Mouse (Mus musculus): ENCODE measurements at regions not wholly inside any gene's neighbourhood (a gene's known extent, or its start where the extent isn't known, plus 50 kb on each side); places are given as distances from the start of the nearest gene placed in this dataset.
"Not testable (repeated sequence)": the region's sequence is repeated elsewhere in the genome, so short reads cannot be mapped to it uniquely, and the experiment has no call there.

DNA sequence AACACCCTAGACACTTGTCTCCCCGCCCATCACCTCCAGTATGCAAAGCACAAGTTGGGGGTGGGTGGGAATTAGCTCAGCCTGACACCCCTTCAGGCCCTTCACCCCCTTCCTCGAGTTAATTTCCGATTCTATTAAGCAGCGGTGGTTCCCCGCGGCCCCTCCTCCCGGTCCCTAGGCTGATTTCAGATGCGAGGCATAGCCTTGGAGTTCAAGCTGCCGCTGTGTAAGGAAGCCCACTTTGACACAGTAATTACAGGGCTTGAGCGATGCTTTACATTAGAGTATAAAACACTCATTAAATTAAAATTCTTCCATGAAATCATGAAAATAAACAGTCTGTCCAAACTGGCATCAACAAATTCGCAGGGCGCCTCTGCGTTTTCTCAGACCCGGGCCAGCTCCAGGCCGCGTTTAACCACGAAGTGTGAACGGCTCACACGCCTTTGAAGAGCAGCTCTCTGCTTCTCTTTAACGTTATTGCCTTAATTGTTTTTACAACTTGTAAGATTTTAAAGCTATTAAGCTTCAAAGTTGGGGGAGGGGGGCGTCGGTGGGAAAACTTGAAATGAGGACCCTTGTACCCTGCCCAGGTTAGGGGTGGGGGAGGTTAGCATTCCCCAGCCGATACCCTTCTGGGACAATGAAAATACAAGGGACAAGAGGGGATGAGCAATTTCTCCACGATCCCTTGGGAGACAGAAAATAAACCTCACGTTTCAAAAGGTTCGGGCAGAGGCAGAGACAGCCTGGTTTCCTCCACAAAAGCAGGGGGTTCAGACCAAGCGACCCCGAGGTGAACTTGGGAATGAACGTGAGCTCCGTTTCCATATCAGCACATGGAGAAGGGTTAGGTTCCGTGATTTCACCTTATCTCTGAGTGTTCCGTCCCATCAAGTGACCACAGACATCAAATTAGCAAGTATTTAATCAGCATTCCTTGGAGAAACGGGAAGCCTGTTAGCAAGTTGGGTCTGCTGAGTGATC is 114.4 kb downstream of the Dicer1 start:
- Histone ChIP-seq H3K27ac (no peak overlapping the region), H3K4me3 (no peak overlapping the region), H3K27me3 (replicated peaks) (no peaks in the 10 kb centered on the region; the same call in 1 of the 2 replicates), H3K4me2 (replicated peaks) (peak overlapping the region; percentile 44), H3K9me3 (no peaks in the 10 kb centered on the region), H3K36me3 (no peaks in the 10 kb centered on the region), H3K4me1 (peaks cover 13% of the 10 kb centered on the region), H3K9ac (0 out of 2 replicates have a peak overlapping the region, but pooled peaks have one; percentile 21)
- 7% methylated on average over 33 of the region's 33 CpGs for WGBS
- peak; percentile 65 for ATAC-seq (ENCODE audit: low FRiP score, low read depth)

DNA sequence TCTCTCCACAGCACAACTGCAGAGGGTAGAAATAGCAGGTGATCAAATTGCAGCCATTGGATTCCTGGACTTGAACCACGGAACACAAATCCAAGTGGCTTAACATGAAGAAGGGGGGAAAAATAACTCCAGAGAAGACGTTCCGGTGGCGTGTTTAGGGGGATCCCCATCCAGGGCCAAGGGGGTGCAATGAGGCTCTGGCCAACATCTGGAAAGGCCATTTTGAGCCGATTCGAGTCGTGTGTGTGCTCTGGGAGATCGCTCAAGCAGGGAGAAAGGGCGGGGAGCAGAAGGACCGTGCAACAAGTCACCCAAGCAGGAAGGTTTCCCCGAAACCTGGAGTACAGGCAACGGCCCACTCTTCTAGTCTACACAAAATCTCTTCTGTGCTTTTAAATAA is 115.3 kb downstream of the Dicer1 start:
- Histone ChIP-seq H3K36me3 (no peaks in the 10 kb centered on the region), H3K27ac (no peak overlapping the region), H3K27me3 (replicated peaks) (no peaks in the 10 kb centered on the region; the same call in 1 of the 2 replicates), H3K4me1 (peaks cover 13% of the 10 kb centered on the region), H3K9me3 (no peaks in the 10 kb centered on the region), H3K4me3 (no peak overlapping the region), H3K4me2 (replicated peaks) (no peak overlapping the region), H3K9ac (no peak overlapping the region)
- WGBS, result 49% methylated on average over 12 of the region's 12 CpGs
- ATAC-seq (ENCODE audit: low FRiP score, low read depth), result no peak

DNA sequence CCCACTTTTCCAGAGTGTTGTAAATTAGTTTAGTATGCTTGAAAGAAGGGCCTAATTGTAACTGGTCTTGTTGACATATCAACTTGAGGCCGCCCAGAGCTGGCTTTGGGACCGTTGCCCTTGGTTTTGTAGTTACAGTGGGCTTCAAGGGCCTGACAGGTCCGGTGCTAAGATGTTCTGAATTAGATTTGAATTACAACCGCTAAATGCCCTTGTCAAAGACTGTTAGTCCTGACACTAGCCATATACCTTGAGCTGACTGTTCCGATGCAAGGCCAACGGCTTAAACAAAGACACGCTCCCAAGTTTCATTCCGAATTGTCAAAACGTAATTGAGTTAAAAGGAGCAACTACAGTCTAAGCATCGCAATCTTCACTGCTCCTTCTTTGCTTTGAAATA is 116.9 kb downstream of the Dicer1 start:
- ATAC-seq (ENCODE audit: low FRiP score, low read depth), result no peak
- Histone ChIP-seq H3K4me1 (peaks cover 13% of the 10 kb centered on the region), H3K4me2 (replicated peaks) (no peak overlapping the region), H3K36me3 (no peaks in the 10 kb centered on the region), H3K9ac (no peak overlapping the region), H3K9me3 (no peaks in the 10 kb centered on the region), H3K4me3 (no peak overlapping the region), H3K27me3 (replicated peaks) (no peaks in the 10 kb centered on the region; the same call in 1 of the 2 replicates), H3K27ac (no peak overlapping the region)
- WGBS, result 76% methylated on average over 10 of the region's 10 CpGs

DNA sequence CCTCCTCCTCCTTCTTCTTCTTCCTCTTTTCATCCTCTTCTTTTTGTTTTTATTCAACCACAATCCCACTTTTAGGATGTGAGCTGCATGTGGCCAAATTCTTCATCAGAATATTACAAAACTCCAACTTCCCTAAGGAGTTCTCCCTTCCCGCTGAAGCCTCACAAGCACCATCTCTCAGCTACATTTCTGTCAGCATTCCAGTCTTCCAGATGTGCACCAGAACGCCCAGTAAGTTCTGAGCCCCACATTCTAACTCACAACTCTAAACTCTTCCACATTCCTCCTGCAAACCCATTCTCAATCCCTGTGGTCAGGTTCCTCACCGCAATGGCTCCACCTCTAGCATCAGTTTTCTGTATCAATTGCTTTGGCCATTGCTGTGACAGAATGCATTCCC is 121.2 kb downstream of the Dicer1 start:
- Histone ChIP-seq H3K36me3 (no peaks in the 10 kb centered on the region), H3K4me3 (no peak overlapping the region), H3K9ac (no peak overlapping the region), H3K4me1 (peaks cover 4% of the 10 kb centered on the region; the same call in 1 of the 2 replicates), H3K27ac (no peak overlapping the region), H3K27me3 (replicated peaks) (no peaks in the 10 kb centered on the region), H3K9me3 (no peaks in the 10 kb centered on the region), H3K4me2 (replicated peaks) (no peak overlapping the region)
- no peak for ATAC-seq (ENCODE audit: low FRiP score, low read depth)
- WGBS, result 90% methylated on average over 3 of the region's 3 CpGs

DNA sequence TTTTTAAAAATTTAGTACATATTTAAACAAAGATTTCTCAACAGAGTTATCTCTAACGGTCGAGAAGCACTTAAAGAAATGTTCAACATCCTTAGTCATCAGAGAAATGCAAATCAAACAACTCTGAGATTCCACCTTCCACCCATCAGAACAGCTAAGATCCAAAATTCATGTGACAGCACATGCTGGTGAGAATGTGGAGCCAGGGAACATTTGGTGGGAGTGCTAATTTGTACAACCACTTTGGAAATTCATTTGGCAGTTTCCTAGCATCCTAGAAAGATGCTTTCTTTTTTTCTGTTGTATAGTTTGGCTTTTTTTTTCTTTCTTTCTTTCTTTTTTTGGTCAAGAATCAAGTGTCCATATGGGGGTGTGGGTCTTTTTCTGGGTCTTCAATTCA is 122.3 kb downstream of the Dicer1 start:
- no peaks in the 10 kb centered on the region for H3K36me3 ChIP-seq
- no peak overlapping the region for H3K4me3 ChIP-seq
- H3K27ac ChIP-seq, result no peak overlapping the region
- WGBS, result 95% methylated on average over 2 of the region's 2 CpGs
- H3K27me3 ChIP-seq (replicated peaks), result no peaks in the 10 kb centered on the region
- no peak overlapping the region for H3K4me2 ChIP-seq (replicated peaks)
- H3K4me1 ChIP-seq, result no peaks in the 10 kb centered on the region
- H3K9ac ChIP-seq, result no peak overlapping the region
- no peaks in the 10 kb centered on the region for H3K9me3 ChIP-seq
- no peak for ATAC-seq (ENCODE audit: low FRiP score, low read depth)

DNA sequence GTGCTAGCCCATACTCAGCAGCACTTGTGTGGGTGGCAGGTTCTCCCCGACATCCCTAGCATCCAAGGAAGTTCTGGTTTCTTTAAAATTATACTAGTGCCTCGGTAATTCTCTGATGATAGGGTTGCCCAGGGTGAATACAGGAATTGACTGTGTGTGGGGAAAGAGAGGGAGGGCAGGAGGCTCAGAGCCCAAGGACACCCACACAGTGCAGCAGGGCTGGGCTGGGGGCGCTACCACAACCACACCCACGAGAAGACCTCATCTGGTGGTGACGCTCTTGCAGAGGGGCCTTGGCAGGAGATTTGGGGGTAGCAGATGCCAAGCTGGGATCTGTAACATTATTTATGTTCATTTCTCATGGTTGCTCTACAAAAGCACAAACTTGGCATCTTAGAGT is 125.7 kb downstream of the Dicer1 start:
- H3K4me3 ChIP-seq, result no peak overlapping the region
- H3K27me3 ChIP-seq (replicated peaks), result no peaks in the 10 kb centered on the region
- no peak overlapping the region for H3K27ac ChIP-seq
- no peak for ATAC-seq (ENCODE audit: low FRiP score, low read depth)
- H3K36me3 ChIP-seq, result no peaks in the 10 kb centered on the region
- 85% methylated on average over 5 of the region's 5 CpGs for WGBS
- H3K9me3 ChIP-seq, result no peaks in the 10 kb centered on the region
- H3K4me2 ChIP-seq (replicated peaks), result no peak overlapping the region
- no peak overlapping the region for H3K9ac ChIP-seq
- H3K4me1 ChIP-seq, result peaks cover 4% of the 10 kb centered on the region

DNA sequence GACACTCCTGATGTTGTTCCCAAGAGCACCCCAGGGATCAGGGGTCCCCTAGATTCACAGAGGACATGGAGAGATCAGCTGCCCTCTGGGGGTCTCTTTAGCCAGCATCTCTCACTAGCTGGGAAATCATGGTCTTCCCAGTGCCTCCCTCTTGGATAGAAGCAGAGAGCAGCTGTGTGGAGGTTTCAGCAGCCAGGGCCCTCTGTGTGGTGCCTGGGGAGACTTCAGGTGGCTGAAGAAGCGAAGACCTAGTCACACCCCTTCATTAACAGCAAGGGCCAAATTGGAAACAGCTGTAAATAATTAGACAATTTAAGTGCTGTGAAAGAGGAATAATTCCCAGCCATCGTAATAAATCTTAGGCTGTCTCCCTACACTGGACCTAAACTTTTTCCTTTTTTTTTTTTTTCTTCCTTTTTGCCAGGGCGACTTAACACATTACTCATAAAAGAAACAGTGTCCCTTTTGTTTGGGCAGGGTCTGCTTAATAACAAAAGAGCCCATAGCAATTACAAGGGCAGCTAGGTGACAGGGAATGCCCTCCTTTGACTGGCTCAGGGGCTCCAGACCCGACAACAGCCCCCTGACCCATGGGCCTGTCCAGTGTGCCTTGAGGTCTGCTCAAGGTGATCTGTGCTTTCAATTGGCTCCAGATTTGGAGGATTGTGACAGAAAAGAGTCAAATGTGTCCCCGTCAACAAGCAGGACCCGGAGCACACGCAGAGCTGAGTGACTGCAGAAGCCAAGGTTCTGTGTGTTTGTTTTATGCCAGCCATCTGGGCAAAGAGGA is 127.7 kb downstream of the Dicer1 start:
- H3K4me3 ChIP-seq, result no peak overlapping the region
- H3K9ac ChIP-seq, result 0 out of 2 replicates have a peak overlapping the region, but pooled peaks have one; percentile 33
- H3K9me3 ChIP-seq, result no peaks in the 10 kb centered on the region
- no peaks in the 10 kb centered on the region for H3K36me3 ChIP-seq
- no peaks in the 10 kb centered on the region for H3K27me3 ChIP-seq (replicated peaks)
- no peak overlapping the region for H3K4me2 ChIP-seq (replicated peaks)
- peaks cover 4% of the 10 kb centered on the region for H3K4me1 ChIP-seq
- no peak overlapping the region for H3K27ac ChIP-seq
- 49% methylated on average over 7 of the region's 7 CpGs for WGBS
- no peak for ATAC-seq (ENCODE audit: low FRiP score, low read depth)

DNA sequence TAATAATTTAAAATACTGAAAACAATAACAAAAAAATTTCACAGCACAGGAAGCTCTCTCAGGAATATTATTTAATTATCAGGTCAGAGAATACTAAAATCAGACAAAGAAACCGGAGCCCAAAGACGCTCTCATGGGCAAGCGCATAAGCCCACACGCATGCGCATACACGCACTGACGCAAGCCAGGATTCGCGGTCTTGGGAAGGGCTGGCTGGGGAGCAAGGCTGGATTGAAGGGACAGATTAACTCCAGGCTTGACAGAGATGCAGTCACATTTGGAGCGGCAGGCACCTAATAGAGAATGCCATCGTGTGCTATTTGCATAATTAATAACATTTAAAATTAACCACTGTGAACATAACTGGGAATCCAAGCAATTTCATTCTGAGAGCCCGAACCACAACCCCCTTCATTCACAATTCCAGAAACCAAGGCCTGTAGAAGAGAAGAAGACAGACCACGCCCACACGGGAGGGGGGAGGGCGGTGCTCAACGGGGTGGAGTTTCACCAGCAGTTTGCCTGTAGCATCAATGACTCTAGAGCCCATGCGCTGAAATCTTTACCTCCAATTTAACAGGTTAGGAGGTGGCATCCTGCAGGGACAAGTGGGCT is 134.5 kb downstream of the Dicer1 start:
- H3K4me3 ChIP-seq, result 0 out of 2 replicates have a peak overlapping the region, but pooled peaks have one; percentile 14
- WGBS, result 10% methylated on average over 17 of the region's 17 CpGs

DNA sequence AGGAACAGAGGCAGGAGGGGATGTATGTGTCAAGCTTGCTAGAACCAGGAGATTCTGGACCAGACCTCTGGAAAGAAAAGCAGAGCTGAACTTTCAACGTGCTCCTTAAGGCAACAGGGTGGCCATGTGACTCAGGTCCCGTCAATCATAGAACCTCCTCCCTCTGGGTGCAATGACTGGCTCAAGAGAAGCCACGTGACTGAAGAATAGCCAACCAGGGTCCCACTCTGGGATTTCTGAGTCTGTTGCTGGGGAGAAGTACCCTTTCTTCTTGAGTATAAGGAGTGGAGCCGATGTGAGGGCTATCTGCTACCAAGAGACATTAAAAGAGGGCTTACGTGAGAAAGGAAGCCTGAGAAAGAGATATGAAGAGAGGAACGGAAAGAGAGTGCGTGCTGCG is 137.5 kb downstream of the Dicer1 start:
- Histone ChIP-seq H3K9ac (no peak overlapping the region), H3K27me3 (replicated peaks) (no peaks in the 10 kb centered on the region), H3K4me3 (no peak overlapping the region), H3K4me2 (replicated peaks) (no peak overlapping the region), H3K36me3 (no peaks in the 10 kb centered on the region), H3K4me1 (0 out of 2 replicates have a peak, but pooled peaks cover 5% of the 10 kb centered on the region), H3K27ac (no peak overlapping the region), H3K9me3 (peaks cover 3% of the 10 kb centered on the region; the same call in 1 of the 2 replicates)
- 72% methylated on average over 8 of the region's 8 CpGs for WGBS
- no peak for ATAC-seq (ENCODE audit: low FRiP score, low read depth)

More for the DNA sequence above, 134.5 kb downstream of the Dicer1 start:
- peak overlapping the region; percentile 53 for H3K4me2 ChIP-seq (replicated peaks)
- H3K27me3 ChIP-seq (replicated peaks), result no peaks in the 10 kb centered on the region
- H3K27ac ChIP-seq, result no peak overlapping the region
- ATAC-seq (ENCODE audit: low FRiP score, low read depth), result peak; percentile 93
- no peaks in the 10 kb centered on the region for H3K4me1 ChIP-seq
- H3K36me3 ChIP-seq, result no peaks in the 10 kb centered on the region
- H3K9ac ChIP-seq, result peak overlapping the region; percentile 34; the same call in 1 of the 2 replicates
- H3K9me3 ChIP-seq, result no peaks in the 10 kb centered on the region; the same call in 1 of the 2 replicates

DNA sequence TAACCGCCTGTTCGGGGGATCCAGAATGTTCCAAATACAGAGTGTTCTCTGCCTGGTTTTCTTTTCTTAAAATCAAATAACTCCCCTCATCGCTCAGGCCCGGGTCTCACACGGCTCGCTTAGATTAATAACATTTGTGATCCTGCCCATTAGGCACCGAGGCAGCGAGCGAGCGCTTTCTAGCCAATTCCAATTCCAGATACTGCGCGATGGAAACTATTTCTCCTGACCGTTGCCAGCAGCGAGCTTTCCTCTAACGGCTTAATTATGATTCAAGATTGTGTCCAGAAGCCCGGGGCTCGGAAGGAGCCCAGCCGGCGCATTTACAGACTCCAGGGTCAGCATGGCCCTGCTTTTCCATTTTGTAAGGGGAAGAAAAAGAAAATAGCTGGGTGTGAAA is 136.6 kb upstream of the Gsc start:
- no peak overlapping the region for H3K4me3 ChIP-seq
- WGBS, result 74% methylated on average over 19 of the region's 19 CpGs
- H3K27me3 ChIP-seq (replicated peaks), result no peaks in the 10 kb centered on the region
- no peak overlapping the region for H3K27ac ChIP-seq
- H3K9ac ChIP-seq, result no peak overlapping the region
- H3K9me3 ChIP-seq, result peaks cover 3% of the 10 kb centered on the region; the same call in 1 of the 2 replicates
- no peak overlapping the region for H3K4me2 ChIP-seq (replicated peaks)
- no peaks in the 10 kb centered on the region for H3K36me3 ChIP-seq
- ATAC-seq (ENCODE audit: low FRiP score, low read depth), result no peak
- H3K4me1 ChIP-seq, result 0 out of 2 replicates have a peak, but pooled peaks cover 5% of the 10 kb centered on the region

DNA sequence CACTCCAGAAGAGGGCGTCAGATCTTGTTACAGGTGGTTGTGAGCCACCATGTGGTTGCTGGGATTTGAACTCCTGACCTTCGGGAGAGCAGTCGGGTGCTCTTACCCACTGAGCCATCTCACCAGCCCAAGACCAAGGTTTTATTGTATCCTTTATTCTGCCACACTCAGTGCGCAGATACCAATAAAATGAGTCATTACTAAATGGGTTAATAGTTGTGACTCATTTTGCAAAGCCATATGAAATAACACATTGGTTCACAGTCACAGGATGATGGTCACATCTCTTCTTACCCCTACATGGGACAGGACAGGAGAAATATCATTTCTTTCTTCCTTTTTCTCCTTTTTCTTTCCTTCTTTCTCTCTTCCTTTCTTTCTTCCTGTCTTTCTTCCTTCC is 135.8 kb upstream of the Gsc start:
- H3K9me3 ChIP-seq; H3K4me1 ChIP-seq; H3K9ac ChIP-seq; H3K27me3 ChIP-seq (replicated peaks); H3K4me2 ChIP-seq (replicated peaks); ATAC-seq (ENCODE audit: low FRiP score, low read depth); H3K36me3 ChIP-seq; H3K4me3 ChIP-seq; H3K27ac ChIP-seq: not testable (repeated sequence)
- 92% methylated on average over 4 of the region's 4 CpGs for WGBS

DNA sequence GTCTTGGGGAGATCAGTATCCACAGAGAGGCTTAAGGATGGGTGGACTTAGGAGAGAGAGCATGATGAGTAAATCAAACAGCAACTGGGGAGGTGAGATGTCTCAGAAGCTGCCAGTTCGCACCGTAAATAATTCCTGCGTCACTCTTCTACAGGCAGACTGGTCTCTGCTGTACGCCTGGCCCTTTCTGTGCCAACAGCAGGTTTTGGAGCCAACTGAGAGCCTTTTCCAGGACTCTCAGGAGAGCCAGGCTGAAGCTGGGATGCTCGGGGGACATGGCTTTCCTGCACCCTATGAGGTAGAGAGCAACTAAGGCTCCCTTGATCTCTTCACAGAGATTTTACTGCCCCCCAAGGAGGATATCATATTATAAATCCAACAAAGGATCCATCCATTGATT is 134.3 kb upstream of the Gsc start:
- Histone ChIP-seq H3K9me3 (peaks cover 3% of the 10 kb centered on the region; the same call in 1 of the 2 replicates), H3K4me1 (0 out of 2 replicates have a peak, but pooled peaks cover 5% of the 10 kb centered on the region), H3K9ac (no peak overlapping the region), H3K4me3 (no peak overlapping the region), H3K36me3 (no peaks in the 10 kb centered on the region), H3K27ac (no peak overlapping the region), H3K4me2 (replicated peaks) (no peak overlapping the region), H3K27me3 (replicated peaks) (no peaks in the 10 kb centered on the region)
- ATAC-seq (ENCODE audit: low FRiP score, low read depth), result no peak
- 92% methylated on average over 5 of the region's 5 CpGs for WGBS

Measured in neural tube, embryonic 12.5 days (tissue).